ENCODE assay signal across 23 mouse cellular contexts in genomic region chr3:50439429-50439828, GRCm38 (mm10). TPM values are rescaled to one million over a fixed set of nuclear protein-coding genes. Genes with fewer than 3 reads are reported as not detected.
DNase-seq lines count a peak whose midpoint lies in the region; ATAC-seq and TF ChIP-seq lines count a peak whose summit lies in the region.
"Had no signal": no experiment of that assay in that cellular context is flagged by ENCODE, and none has a peak within 500 bp of the region (broad histone marks: within the 10 kb centered on the region; RNA-seq: fewer than 3 reads in every experiment).

No protein-coding gene starts in this region.

- no peaks in the 10 kb centered on the region for H3K27me3 ChIP-seq in CH12.LX (replicated peaks)
- H3K27me3 ChIP-seq in embryonic facial prominence, embryonic 10.5 days (replicated peaks; ENCODE audit: low read depth, poor library complexity, severe bottlenecking): no peaks in the 10 kb centered on the region
- no peaks in the 10 kb centered on the region for H3K27me3 ChIP-seq in midbrain, embryonic 13.5 days
- H3K27me3 ChIP-seq: embryonic facial prominence, embryonic 13.5 days; embryonic facial prominence, embryonic 15.5 days; forebrain, embryonic 12.5 days; Patski had no signal

- H3K4me1 ChIP-seq in CH12.LX (ENCODE audit: control insufficient read depth in 1 of 2, insufficient read depth in 2 of 2): no peaks in the 10 kb centered on the region
- peaks cover 3 to 6% of the 10 kb centered on the region in 2 experiments; a peak in 2 of 4 replicates for H3K4me1 ChIP-seq in ES-E14 (ENCODE audit: control insufficient read depth in 2 of 2, insufficient read depth in 2 of 2, low read length in 2 of 2, poor library complexity in 1 of 2)
- H3K4me1 ChIP-seq in embryonic facial prominence, embryonic 10.5 days: peaks cover 35% of the 10 kb centered on the region
- peaks cover 16% of the 10 kb centered on the region for H3K4me1 ChIP-seq in midbrain, embryonic 13.5 days (replicated peaks)

- dilution Hi-C loops in CH12.LX (cut with MboI; ENCODE audit: extremely low pct_ligation_motif_present, extremely low pct_unique_long_range_greater_than_20kb, low sequenced_read_pairs): no loop called here

- no peak for TF ChIP-seq RAD21 in CH12.LX (IDR thresholded peaks at IDR 0.05; ENCODE audit: low read depth, low read length)

- DNase-seq in CH12.LX (ENCODE audit: extremely low read depth) (no peak), ES-E14 (ENCODE audit: low read depth, low spot score) (no peak)
- no peak for DNase-seq in embryonic facial prominence, embryonic 10.5 days (ENCODE audit: low spot score)
- DNase-seq in heart, postnatal 36 days: no peak
- DNase-seq in left cerebral cortex, postnatal 36 days (ENCODE audit: low spot score in 2 of 2): no peak
- DNase-seq: adrenal gland, adult 8-10 months; adrenal gland, postnatal 14 days; adrenal gland, postnatal 36 days; cerebellum, adult 11-12 months; cerebellum, adult 2 months; cerebellum, adult 9-10 months; cerebellum, postnatal 10 days; cerebellum, postnatal 25 days had no signal

- no peak overlapping the region for H3K4me2 ChIP-seq in CH12.LX (ENCODE audit: insufficient read depth, low read depth, poor library complexity, severe bottlenecking)
- no peak overlapping the region for H3K4me2 ChIP-seq in midbrain, embryonic 13.5 days (replicated peaks)
- H3K4me2 ChIP-seq: embryonic facial prominence, embryonic 13.5 days; embryonic facial prominence, embryonic 15.5 days; forebrain, embryonic 12.5 days had no signal

- H3K36me3 ChIP-seq in CH12.LX (replicated peaks in 1 of 2; ENCODE audit: control insufficient read depth in 1 of 2, insufficient read depth in 1 of 2, low read length in 1 of 2): no peaks in the 10 kb centered on the region
- H3K36me3 ChIP-seq in ES-E14 (ENCODE audit: control insufficient read depth, insufficient read depth, low read length, poor library complexity, severe bottlenecking): no peaks in the 10 kb centered on the region
- no peaks in the 10 kb centered on the region for H3K36me3 ChIP-seq in embryonic facial prominence, embryonic 10.5 days (replicated peaks)
- no peaks in the 10 kb centered on the region for H3K36me3 ChIP-seq in midbrain, embryonic 13.5 days
- H3K36me3 ChIP-seq: embryonic facial prominence, embryonic 13.5 days; embryonic facial prominence, embryonic 15.5 days; forebrain, embryonic 10.5 days; forebrain, embryonic 12.5 days had no signal

- 86% methylated on average over 5 of the region's 5 CpGs for WGBS in embryonic facial prominence, embryonic 10.5 days
- WGBS in midbrain, embryonic 13.5 days: 91% methylated on average over 5 of the region's 5 CpGs

- no peak for ATAC-seq in midbrain, embryonic 13.5 days
- ATAC-seq: activated CD4-positive, CD25-positive, alpha-beta regulatory T cell, adult 4 months; forebrain, embryonic 14.5 days; forebrain, embryonic 16.5 days; Patski had no signal

- H3K79me2 ChIP-seq in CH12.LX (replicated peaks; ENCODE audit: control insufficient read depth, extremely low read depth, insufficient read depth, poor library complexity, severe bottlenecking): no peaks in the 10 kb centered on the region

- H3K27ac ChIP-seq in CH12.LX (ENCODE audit: insufficient read depth, low read depth): no peak overlapping the region
- no peak overlapping the region for H3K27ac ChIP-seq in ES-E14 (ENCODE audit: insufficient read depth, low read depth, low read length, poor library complexity, severe bottlenecking)
- 0 out of 2 replicates have a peak overlapping the region, but pooled peaks have one; percentile 40 for H3K27ac ChIP-seq in embryonic facial prominence, embryonic 10.5 days (replicated peaks)
- H3K27ac ChIP-seq in midbrain, embryonic 13.5 days: no peak overlapping the region
- H3K27ac ChIP-seq: embryonic facial prominence, embryonic 13.5 days; embryonic facial prominence, embryonic 15.5 days; forebrain, embryonic 10.5 days; forebrain, embryonic 12.5 days had no signal

- no peak for TF ChIP-seq POLR2A in CH12.LX (IDR thresholded peaks at IDR 0.05; ENCODE audit: low read depth, low read length)

- intact Hi-C loops in heart, postnatal 36 days (cut with DNase I): no loop called here
- intact Hi-C loops in left cerebral cortex, postnatal 36 days (cut with DNase I): no loop called here

- TF ChIP-seq EP300 in CH12.LX (IDR thresholded peaks at IDR 0.05; ENCODE audit: low read length): no peak

- H3K4me3 ChIP-seq in CH12.LX (replicated peaks in 1 of 3; ENCODE audit: low read depth in 2 of 3, low read length in 2 of 3, poor library complexity in 1 of 3) (no peak overlapping the region), ES-E14 (ENCODE audit: insufficient read depth in 1 of 2, low read depth in 1 of 2, low read length in 2 of 2, poor library complexity in 1 of 2, severe bottlenecking in 1 of 2) (no peak overlapping the region)
- H3K4me3 ChIP-seq in embryonic facial prominence, embryonic 10.5 days: no peak overlapping the region
- H3K4me3 ChIP-seq in midbrain, embryonic 13.5 days (replicated peaks): no peak overlapping the region
- H3K4me3 ChIP-seq: embryonic facial prominence, embryonic 13.5 days; embryonic facial prominence, embryonic 15.5 days; erythroblast, embryonic 14.5 days; forebrain, embryonic 10.5 days; forebrain, embryonic 12.5 days had no signal

- H3K9me3 ChIP-seq in CH12.LX (replicated peaks; ENCODE audit: low read length) (peaks cover 33% of the 10 kb centered on the region), ES-E14 (ENCODE audit: control insufficient read depth, insufficient read depth, low read depth, low read length) (no peaks in the 10 kb centered on the region)
- H3K9me3 ChIP-seq in embryonic facial prominence, embryonic 10.5 days: no peaks in the 10 kb centered on the region
- no peaks in the 10 kb centered on the region for H3K9me3 ChIP-seq in midbrain, embryonic 13.5 days
- H3K9me3 ChIP-seq: embryonic facial prominence, embryonic 13.5 days; embryonic facial prominence, embryonic 15.5 days; forebrain, embryonic 10.5 days; forebrain, embryonic 12.5 days had no signal

- H3K9ac ChIP-seq in CH12.LX (ENCODE audit: insufficient read depth, low read depth) (no peak overlapping the region), ES-E14 (ENCODE audit: insufficient read depth, low read depth, low read length, poor library complexity, severe bottlenecking) (no peak overlapping the region)
- H3K9ac ChIP-seq in midbrain, embryonic 13.5 days (replicated peaks): no peak overlapping the region
- H3K9ac ChIP-seq: embryonic facial prominence, embryonic 13.5 days; embryonic facial prominence, embryonic 15.5 days; forebrain, embryonic 12.5 days had no signal

- in situ Hi-C loops in CH12.LX (cut with MboI; ENCODE audit: low pct_ligation_motif_present, low pct_unique_long_range_greater_than_20kb, low sequenced_read_pairs): loop anchor here (25.0 kb wide), 1 partner anchor 773 kb away; the partner anchor contains the start of gene Noct
- in situ Hi-C loops in ES-E14 (cut with MboI; ENCODE audit: low sequenced_read_pairs in 2 of 2, unreplicated experiment in 2 of 2): no loop called here

- TF ChIP-seq CTCF in CH12.LX (conservative IDR thresholded peaks at IDR 0.05 in 1 of 2, IDR thresholded peaks at IDR 0.05 in 1 of 2; ENCODE audit: low read depth in 2 of 2, low read length in 2 of 2): no peak

TF ChIP-seq in CH12.LX, 34 proteins besides CTCF, POLR2A, EP300 and RAD21:
- TF ChIP-seq CHD1 (IDR thresholded peaks at IDR 0.05; ENCODE audit: low read depth, low read length) (no peak), MAFK (IDR thresholded peaks at IDR 0.05; ENCODE audit: insufficient replicate concordance, low read length) (0 out of 2 replicates have a peak, but pooled peaks have one; percentile 64), BHLHE40 (IDR thresholded peaks at IDR 0.05; ENCODE audit: low read depth, low read length) (no peak), IRF4 (IDR thresholded peaks at IDR 0.05; ENCODE audit: low read depth, low read length) (no peak), E2F4 (IDR thresholded peaks at IDR 0.05; ENCODE audit: insufficient replicate concordance, low read depth, low read length) (no peak)

TF ChIP-seq in ES-E14, 5 proteins besides CTCF, POLR2A, EP300 and RAD21:
- TF ChIP-seq MAFK (IDR thresholded peaks at IDR 0.05; ENCODE audit: insufficient read depth, low read depth, low read length): peak; percentile 77; the same call in 1 of the 2 replicates
- no peak for TF ChIP-seq HCFC1 (IDR thresholded peaks at IDR 0.05; ENCODE audit: borderline replicate concordance, insufficient read depth, low read length)

RNA-seq across cellular contexts. Expression of gene Slc7a11, which starts 4.0 kb away (rescaled TPM):
- 0.13 and 0.17 TPM in 2 replicates for total RNA-seq in CH12.LX (2012; rRNA removed)
- total RNA-seq in CH12.LX (2014; rRNA removed): not detected in 2 replicates
- 0.22 and 0.37 TPM in 2 replicates for polyA plus RNA-seq in CH12.LX (2012; ENCODE audit: insufficient read length, low read depth)
- 1.5 and 2.1 TPM in 2 replicates for total RNA-seq in ES-E14 (2012; rRNA removed)
- polyA plus RNA-seq in embryonic facial prominence, embryonic 10.5 days (2016; fragmentation: Nextera tagmentation; extraction: Ambion mirVana): 1.3 and 1.5 TPM in 2 replicates
- polyA plus RNA-seq in midbrain, embryonic 13.5 days (2015; fragmentation: Nextera tagmentation; extraction: Ambion mirVana): 1.4 and 1.7 TPM in 2 replicates
- total RNA-seq in heart, postnatal 36 days (2021): under 1 TPM; 0.03 to 0.08 TPM
- total RNA-seq in left cerebral cortex, postnatal 36 days (2021): 10 to 100 TPM; 18.1 to 26.0 TPM
- polyA plus RNA-seq: erythroblast, embryonic 14.5 days had no signal
